Mouse (Mus musculus): Measurements from ENCODE around the gene Arid1b.

Gene Arid1b

GRCm38 (mm10) chr17:5329478-5329877 is 335.3 kb downstream of the Arid1b start:
- no peak for DNase-seq

- DNase-seq, result no peak
These were observed 335.9 kb downstream of the Arid1b start for GRCm38 (mm10) chr17:5330063-5330462.

GRCm38 (mm10) chr17:5330644-5331043 is 336.5 kb downstream of the Arid1b start:
- no peak for DNase-seq

GRCm38 (mm10) chr17:5331387-5331786 is 337.3 kb downstream of the Arid1b start:
- DNase-seq, result peak; percentile 31

- DNase-seq, result no peak
These were observed 340.4 kb downstream of the Arid1b start for GRCm38 (mm10) chr17:5334567-5334966.

- DNase-seq, result no peak
These were observed 350.3 kb downstream of the Arid1b start for GRCm38 (mm10) chr17:5344426-5344825.

GRCm38 (mm10) chr17:5345810-5346209 is 351.7 kb downstream of the Arid1b start:
- DNase-seq, result no peak

GRCm38 (mm10) chr17:5352901-5353300 is 358.8 kb downstream of the Arid1b start:
- no peak for DNase-seq

GRCm38 (mm10) chr17:5360759-5361158 is 366.6 kb downstream of the Arid1b start:
- no peak for DNase-seq

GRCm38 (mm10) chr17:5365992-5366398 is 371.9 kb downstream of the Arid1b start:
- peak; percentile 15 for DNase-seq

GRCm38 (mm10) chr17:5371032-5371431 is 376.9 kb downstream of the Arid1b start:
- no peak for DNase-seq

- no peak for DNase-seq
These were observed 377.4 kb downstream of the Arid1b start for GRCm38 (mm10) chr17:5371521-5371920.

GRCm38 (mm10) chr17:5372951-5373350 is 378.8 kb downstream of the Arid1b start:
- no peak for DNase-seq

- DNase-seq, result no peak
These were observed 383.2 kb downstream of the Arid1b start for GRCm38 (mm10) chr17:5377151-5377929.

GRCm38 (mm10) chr17:5377930-5378310 is 383.8 kb downstream of the Arid1b start:
- peak; percentile 32 for DNase-seq

GRCm38 (mm10) chr17:5385694-5386093 is 391.6 kb downstream of the Arid1b start:
- DNase-seq, result no peak

- DNase-seq, result no peak
These were observed 392.9 kb downstream of the Arid1b start for GRCm38 (mm10) chr17:5386885-5387545.

- DNase-seq, result no peak
These were observed 394.2 kb downstream of the Arid1b start for GRCm38 (mm10) chr17:5388351-5388750.

- DNase-seq, result no peak
These were observed 396.6 kb downstream of the Arid1b start for GRCm38 (mm10) chr17:5390682-5391081.

GRCm38 (mm10) chr17:5395454-5396205 is 401.5 kb downstream of the Arid1b start:
- DNase-seq, result no peak

- DNase-seq, result no peak
These were observed 402.1 kb downstream of the Arid1b start for GRCm38 (mm10) chr17:5396213-5396612.
